Mouse (Mus musculus) liver, embryonic 14.5 days (tissue): ENCODE measurements around the gene Urb2.

Source experiments
- CTCF ChIP-seq: IDR thresholded peaks from 2 replicates; pipeline ENCODE4 v1.5.1; 2016; ENCODE audit warnings: antibody characterized with exemption, low read depth, control low read depth
- EP300 ChIP-seq: IDR thresholded peaks from 2 replicates; pipeline ENCODE4 v1.6.1; 2016; ENCODE audit warnings: antibody characterized with exemption, low read depth

DNA sequence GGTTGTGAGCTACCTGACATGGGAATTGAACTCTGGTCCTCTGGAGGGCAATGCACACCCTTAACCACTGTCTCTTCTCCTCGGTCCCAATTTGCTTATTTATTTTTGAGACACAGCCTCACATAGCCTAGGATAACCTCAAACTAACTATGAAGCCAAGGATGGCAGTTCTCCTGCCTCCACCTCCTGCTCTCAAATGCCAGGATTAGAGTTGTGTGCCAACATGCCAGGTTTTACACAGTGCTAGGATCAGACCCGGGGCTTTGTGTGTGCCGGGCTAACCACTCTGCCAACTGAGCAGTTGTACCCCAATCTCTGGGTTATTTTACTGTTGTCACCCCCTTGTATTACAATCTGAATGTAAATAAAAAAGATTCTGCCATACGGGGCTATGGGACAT is 43.8 kb upstream of the Urb2 start:
- TF ChIP-seq CTCF (no peak), EP300 (no peak)
